Mouse (Mus musculus): ENCODE data around the gene Tox3. TPM values are rescaled to one million over a fixed set of nuclear protein-coding genes. Genes with fewer than 3 reads are reported as not detected.

Gene Tox3
- polyA plus RNA-seq, 1 experiment: not detected

GRCm38 (mm10) chr8:90353960-90354540 is 5.9 kb upstream of the Tox3 start:
- no peak overlapping the region for H3K4me3 ChIP-seq (ENCODE audit: insufficient read depth, low read length)
- H3K27ac ChIP-seq (ENCODE audit: insufficient read depth, low read depth, low read length): no peak overlapping the region
- no peak for TF ChIP-seq POLR2A (IDR thresholded peaks at IDR 0.05; ENCODE audit: borderline replicate concordance, low read depth, low read length)
- TF ChIP-seq CTCF (IDR thresholded peaks at IDR 0.05; ENCODE audit: low read depth, low read length): no peak
- no peaks in the 10 kb centered on the region for H3K4me1 ChIP-seq (ENCODE audit: control insufficient read depth, insufficient read depth, low read length)

GRCm38 (mm10) chr8:90353499-90353898 is 5.4 kb upstream of the Tox3 start:
- H3K27ac ChIP-seq (ENCODE audit: insufficient read depth, low read depth, low read length): no peak overlapping the region
- TF ChIP-seq POLR2A (IDR thresholded peaks at IDR 0.05; ENCODE audit: borderline replicate concordance, low read depth, low read length) (no peak), CTCF (IDR thresholded peaks at IDR 0.05; ENCODE audit: low read depth, low read length) (no peak)
- H3K4me3 ChIP-seq (ENCODE audit: insufficient read depth, low read length): no peak overlapping the region
- H3K4me1 ChIP-seq (ENCODE audit: control insufficient read depth, insufficient read depth, low read length): no peaks in the 10 kb centered on the region

- Histone ChIP-seq H3K27ac (ENCODE audit: insufficient read depth, low read depth, low read length) (no peak overlapping the region), H3K4me3 (ENCODE audit: insufficient read depth, low read length) (no peak overlapping the region), H3K4me1 (ENCODE audit: control insufficient read depth, insufficient read depth, low read length) (no peaks in the 10 kb centered on the region)
- no peak for TF ChIP-seq POLR2A (IDR thresholded peaks at IDR 0.05; ENCODE audit: borderline replicate concordance, low read depth, low read length)
- no peak for TF ChIP-seq CTCF (IDR thresholded peaks at IDR 0.05; ENCODE audit: low read depth, low read length)
Observed at GRCm38 (mm10) chr8:90352991-90353390, 4.8 kb upstream of the Tox3 start.

GRCm38 (mm10) chr8:90349709-90350562 is 1.8 kb upstream of the Tox3 start:
- Histone ChIP-seq H3K4me3 (ENCODE audit: insufficient read depth, low read length) (no peak overlapping the region), H3K4me1 (ENCODE audit: control insufficient read depth, insufficient read depth, low read length) (no peaks in the 10 kb centered on the region), H3K27ac (ENCODE audit: insufficient read depth, low read depth, low read length) (no peak overlapping the region)
- TF ChIP-seq CTCF (IDR thresholded peaks at IDR 0.05; ENCODE audit: low read depth, low read length): no peak

GRCm38 (mm10) chr8:90348926-90349683 is 962 bp upstream of the Tox3 start:
- Histone ChIP-seq H3K4me3 (ENCODE audit: insufficient read depth, low read length) (no peak overlapping the region), H3K4me1 (ENCODE audit: control insufficient read depth, insufficient read depth, low read length) (no peaks in the 10 kb centered on the region), H3K27ac (ENCODE audit: insufficient read depth, low read depth, low read length) (no peak overlapping the region)
- TF ChIP-seq POLR2A (IDR thresholded peaks at IDR 0.05; ENCODE audit: borderline replicate concordance, low read depth, low read length) (no peak), CTCF (IDR thresholded peaks at IDR 0.05; ENCODE audit: low read depth, low read length) (no peak)

GRCm38 (mm10) chr8:90347581-90348177 is 464 bp downstream of the Tox3 start:
- no peaks in the 10 kb centered on the region for H3K4me1 ChIP-seq (ENCODE audit: control insufficient read depth, insufficient read depth, low read length)
- no peak overlapping the region for H3K4me3 ChIP-seq (ENCODE audit: insufficient read depth, low read length)
- TF ChIP-seq POLR2A (IDR thresholded peaks at IDR 0.05; ENCODE audit: borderline replicate concordance, low read depth, low read length) (no peak), CTCF (IDR thresholded peaks at IDR 0.05; ENCODE audit: low read depth, low read length) (no peak)
- no peak overlapping the region for H3K27ac ChIP-seq (ENCODE audit: insufficient read depth, low read depth, low read length)

- no peaks in the 10 kb centered on the region for H3K4me1 ChIP-seq (ENCODE audit: control insufficient read depth, insufficient read depth, low read length)
- no peak overlapping the region for H3K4me3 ChIP-seq (ENCODE audit: insufficient read depth, low read length)
Observed at GRCm38 (mm10) chr8:90346880-90347535, 1.1 kb downstream of the Tox3 start.

GRCm38 (mm10) chr8:90346138-90346879 is 1.8 kb downstream of the Tox3 start:
- H3K4me3 ChIP-seq (ENCODE audit: insufficient read depth, low read length): no peak overlapping the region
- H3K27ac ChIP-seq (ENCODE audit: insufficient read depth, low read depth, low read length): no peak overlapping the region
- H3K4me1 ChIP-seq (ENCODE audit: control insufficient read depth, insufficient read depth, low read length): no peaks in the 10 kb centered on the region
- TF ChIP-seq POLR2A (IDR thresholded peaks at IDR 0.05; ENCODE audit: borderline replicate concordance, low read depth, low read length) (no peak), CTCF (IDR thresholded peaks at IDR 0.05; ENCODE audit: low read depth, low read length) (no peak)

More at GRCm38 (mm10) chr8:90346880-90347535, 1.1 kb downstream of the Tox3 start:
- no peak overlapping the region for H3K27ac ChIP-seq (ENCODE audit: insufficient read depth, low read depth, low read length)
- TF ChIP-seq CTCF (IDR thresholded peaks at IDR 0.05; ENCODE audit: low read depth, low read length) (no peak), POLR2A (IDR thresholded peaks at IDR 0.05; ENCODE audit: borderline replicate concordance, low read depth, low read length) (no peak)
